Mouse (Mus musculus) kidney, embryonic 16.5 days (tissue): ENCODE data around the gene Treml2. TPM values are rescaled to one million over a fixed set of nuclear protein-coding genes. Genes with fewer than 3 reads are reported as not detected.
"Not testable (repeated sequence)": the region's sequence is repeated elsewhere in the genome, so short reads cannot be mapped to it uniquely, and the experiment has no call there.

Source experiments
- ATAC-seq: fragments of 200-750 bp; cut with Nextera tagmentation; 2 replicates; pipeline ENCODE4 v1.8.0; 2017; ENCODE audit warnings: moderate TSS enrichment; ENCODE audit not compliant: low FRiP score, low TSS enrichment
- H3K27ac ChIP-seq: fragments of 300-500 bp; sonication (generic); 2 replicates; pipeline ENCODE4 v1.5.1; 2014; ENCODE audit warnings: low read length
- H3K27me3 ChIP-seq: fragments of 300-500 bp; sonication (generic); 2 replicates; pipeline ENCODE4 v1.6.1; 2014; ENCODE audit warnings: low read length, control low read depth, mixed read lengths; ENCODE audit not compliant: insufficient read depth
- H3K36me3 ChIP-seq: fragments of 300-500 bp; sonication (generic); 2 replicates; pipeline ENCODE4 v1.6.1; 2014; ENCODE audit warnings: low read length, control low read depth, mixed read lengths; ENCODE audit not compliant: insufficient read depth
- H3K4me1 ChIP-seq: fragments of 300-500 bp; sonication (generic); 2 replicates; pipeline ENCODE4 v1.6.1; 2014; ENCODE audit warnings: low read length, control low read depth, mixed read lengths; ENCODE audit not compliant: insufficient read depth
- H3K4me2 ChIP-seq: fragments of 300-500 bp; sonication (generic); replicated peaks from 2 replicates; pipeline ENCODE4 v1.6.1; 2014; ENCODE audit warnings: low read depth, low read length
- H3K4me3 ChIP-seq: fragments of 300-500 bp; sonication (generic); 2 replicates; pipeline ENCODE4 v1.5.1; 2014; ENCODE audit warnings: mild to moderate bottlenecking, low read length
- H3K9ac ChIP-seq: fragments of 300-500 bp; sonication (generic); replicated peaks from 2 replicates; pipeline ENCODE4 v1.6.1; 2014; ENCODE audit warnings: low read length
- H3K9me3 ChIP-seq: fragments of 300-500 bp; sonication (generic); 2 replicates; pipeline ENCODE4 v1.6.1; 2016; ENCODE audit warnings: low read length, control low read depth
- WGBS: fragments of 180-500 bp; shearing (Covaris S2); extraction: QIAGEN DNeasy Blood & Tissue Kit; methylation state at CpG from one replicate; pipeline ENCODE4 v1.1.7; 2014; 5-methylcytosine and 5-hydroxymethylcytosine counted together
- polyA plus RNA-seq: library from polyadenylated mRNA; unstranded; fragments of >200 nt; fragmentation: Nextera tagmentation; extraction: Ambion mirVana; gene quantifications from 2 replicates; pipeline ENCODE4 v1.2.1, GENCODE M21; 2015

The Treml2 gene
- polyA plus RNA-seq, 1 experiment from 2014 or later = 0.09 TPM

DNA sequence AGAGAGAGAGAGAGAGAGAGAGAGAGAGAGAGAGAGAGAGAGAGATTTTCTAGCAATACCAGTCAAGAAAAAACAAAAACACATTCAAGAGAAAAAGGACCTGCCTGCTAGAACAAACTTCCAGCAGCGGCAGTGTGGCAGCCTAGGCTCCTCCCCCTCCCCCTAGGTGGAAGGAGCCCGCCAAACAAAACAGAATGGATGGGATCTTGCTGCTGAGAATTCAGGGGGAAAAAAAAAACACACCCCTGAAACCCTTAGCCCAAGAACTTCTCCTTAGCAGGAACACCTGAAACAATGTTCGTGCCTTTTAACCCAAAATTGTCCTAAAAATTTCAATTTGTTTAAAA lies 17.6 kb upstream of the Treml2 start:
- H3K27ac ChIP-seq = no peak overlapping the region
- peak overlapping the region; percentile 49 for H3K4me2 ChIP-seq
- no peak for ATAC-seq
- no peaks in the 10 kb centered on the region for H3K36me3 ChIP-seq
- 6% methylated on average over 3 of the region's 3 CpGs for WGBS
- no peaks in the 10 kb centered on the region for H3K27me3 ChIP-seq
- peaks cover 8% of the 10 kb centered on the region; the same call in 1 of the 2 replicates for H3K4me1 ChIP-seq
- H3K9ac ChIP-seq = peak overlapping the region; percentile 17
- H3K4me3 ChIP-seq = peak overlapping the region; percentile 33
- H3K9me3 ChIP-seq = no peaks in the 10 kb centered on the region

GRCm38 (mm10) chr17:48286765-48287164 lies 12.5 kb upstream of the Treml2 start:
- Histone ChIP-seq H3K27ac (no peak overlapping the region), H3K4me3 (no peak overlapping the region), H3K36me3 (no peaks in the 10 kb centered on the region), H3K27me3 (no peaks in the 10 kb centered on the region), H3K4me1 (peaks cover 1% of the 10 kb centered on the region; the same call in 1 of the 2 replicates), H3K9me3 (peaks cover 7% of the 10 kb centered on the region; the same call in 1 of the 2 replicates), H3K4me2 (no peak overlapping the region), H3K9ac (no peak overlapping the region)
- 60% methylated on average over 1 of the region's 1 CpGs for WGBS
- no peak for ATAC-seq

GRCm38 (mm10) chr17:48287276-48287675 lies 12.0 kb upstream of the Treml2 start:
- H3K4me1 ChIP-seq = no peaks in the 10 kb centered on the region
- WGBS = 64% methylated on average over 2 of the region's 2 CpGs
- no peak for ATAC-seq
- H3K27me3 ChIP-seq = no peaks in the 10 kb centered on the region
- H3K4me3 ChIP-seq = no peak overlapping the region
- peaks cover 7% of the 10 kb centered on the region; the same call in 1 of the 2 replicates for H3K9me3 ChIP-seq
- no peaks in the 10 kb centered on the region for H3K36me3 ChIP-seq
- H3K4me2 ChIP-seq = no peak overlapping the region
- no peak overlapping the region for H3K9ac ChIP-seq
- no peak overlapping the region for H3K27ac ChIP-seq

DNA sequence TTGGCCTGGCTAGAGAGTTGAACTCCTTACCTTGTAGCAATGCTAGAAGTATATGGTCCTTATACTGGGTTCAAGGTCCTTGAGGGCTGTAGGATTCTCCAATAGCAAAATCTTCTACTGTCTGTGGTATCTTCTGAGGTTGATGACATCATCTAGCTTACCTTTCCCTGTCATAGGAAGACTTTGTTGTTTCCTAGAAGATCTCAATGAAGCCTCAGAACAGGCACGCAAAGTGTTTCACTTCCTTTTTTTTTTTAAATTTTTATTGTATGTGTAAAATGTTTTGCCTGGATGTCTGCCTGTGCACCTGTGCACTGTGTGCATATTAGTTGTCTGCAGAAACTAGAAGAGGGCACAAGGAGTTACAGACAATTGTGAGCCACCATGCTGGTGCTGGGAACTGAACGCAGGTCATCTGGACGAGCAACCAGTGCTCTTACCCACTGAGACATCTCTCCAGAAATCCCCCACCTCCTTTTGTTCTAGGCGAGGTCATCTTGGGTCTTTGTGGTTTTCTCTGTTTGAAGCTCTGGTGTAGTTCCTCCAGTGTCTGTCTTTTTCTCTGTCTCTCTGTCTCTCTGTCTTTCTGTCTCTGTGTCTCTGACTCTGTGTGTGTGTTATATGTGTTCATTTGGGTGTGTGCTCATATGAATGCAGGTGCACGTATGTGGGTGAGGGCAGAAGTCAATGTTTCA lies 5.7 kb upstream of the Treml2 start:
- Histone ChIP-seq H3K9ac (no peak overlapping the region), H3K27ac (no peak overlapping the region), H3K4me3 (no peak overlapping the region), H3K9me3 (peaks cover 4% of the 10 kb centered on the region; the same call in 1 of the 2 replicates), H3K36me3 (no peaks in the 10 kb centered on the region), H3K27me3 (no peaks in the 10 kb centered on the region), H3K4me2 (no peak overlapping the region), H3K4me1 (no peaks in the 10 kb centered on the region)
- 88% methylated on average over 5 of the region's 5 CpGs for WGBS
- ATAC-seq = no peak

DNA sequence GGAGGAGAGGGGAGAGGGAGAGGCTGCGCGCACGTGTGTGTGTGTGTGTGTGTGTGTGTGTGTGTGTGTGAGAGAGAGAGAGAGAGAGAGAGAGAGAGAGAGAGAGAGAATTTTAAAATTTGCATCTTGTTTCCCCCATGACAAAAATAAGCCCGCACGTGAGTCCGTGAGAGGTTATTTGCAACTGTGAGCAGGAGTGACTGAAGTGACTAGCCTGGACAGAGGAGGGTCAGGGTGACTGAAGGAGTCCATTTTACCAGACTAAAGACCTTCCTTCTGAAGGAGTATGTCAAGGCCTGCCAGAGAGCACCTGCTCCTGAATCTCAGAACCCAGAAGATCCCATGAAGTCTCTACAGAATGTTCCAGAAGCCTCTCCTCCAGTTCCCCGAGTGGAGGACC lies 458 bp downstream of the Treml2 start:
- WGBS = 60% methylated on average over 4 of the region's 7 CpGs
- H3K36me3 ChIP-seq = no peaks in the 10 kb centered on the region
- no peaks in the 10 kb centered on the region for H3K27me3 ChIP-seq

GRCm38 (mm10) chr17:48300199-48300598 lies 901 bp downstream of the Treml2 start:
- ATAC-seq = no peak
- Histone ChIP-seq H3K9me3 (no peaks in the 10 kb centered on the region), H3K4me1 (no peaks in the 10 kb centered on the region), H3K9ac (no peak overlapping the region), H3K27me3 (no peaks in the 10 kb centered on the region), H3K27ac (no peak overlapping the region), H3K4me3 (no peak overlapping the region), H3K4me2 (no peak overlapping the region), H3K36me3 (no peaks in the 10 kb centered on the region)
- WGBS = 70% methylated on average over 7 of the region's 7 CpGs

More for the DNA sequence above, 458 bp downstream of the Treml2 start:
- ATAC-seq = no peak
- Histone ChIP-seq H3K27ac (no peak overlapping the region), H3K9ac (no peak overlapping the region), H3K4me1 (no peaks in the 10 kb centered on the region), H3K4me2 (no peak overlapping the region), H3K4me3 (no peak overlapping the region), H3K9me3 (no peaks in the 10 kb centered on the region)

- no peak overlapping the region for H3K27ac ChIP-seq
- no peak overlapping the region for H3K4me2 ChIP-seq
- H3K4me3 ChIP-seq = no peak overlapping the region
- H3K9me3 ChIP-seq = no peaks in the 10 kb centered on the region
- H3K36me3 ChIP-seq = no peaks in the 10 kb centered on the region
- H3K4me1 ChIP-seq = no peaks in the 10 kb centered on the region
- H3K9ac ChIP-seq = no peak overlapping the region
- ATAC-seq = no peak
- H3K27me3 ChIP-seq = no peaks in the 10 kb centered on the region
- WGBS = 73% methylated on average over 9 of the region's 9 CpGs
Measured at GRCm38 (mm10) chr17:48300861-48301260, 1.6 kb downstream of the Treml2 start.

GRCm38 (mm10) chr17:48301792-48302191 lies 2.5 kb downstream of the Treml2 start:
- no peaks in the 10 kb centered on the region for H3K27me3 ChIP-seq
- no peaks in the 10 kb centered on the region for H3K9me3 ChIP-seq
- H3K9ac ChIP-seq = no peak overlapping the region
- no peaks in the 10 kb centered on the region for H3K36me3 ChIP-seq
- H3K4me3 ChIP-seq = no peak overlapping the region
- ATAC-seq = no peak
- no peak overlapping the region for H3K27ac ChIP-seq
- H3K4me1 ChIP-seq = no peaks in the 10 kb centered on the region
- no peak overlapping the region for H3K4me2 ChIP-seq
- WGBS = 87% methylated on average over 5 of the region's 5 CpGs

DNA sequence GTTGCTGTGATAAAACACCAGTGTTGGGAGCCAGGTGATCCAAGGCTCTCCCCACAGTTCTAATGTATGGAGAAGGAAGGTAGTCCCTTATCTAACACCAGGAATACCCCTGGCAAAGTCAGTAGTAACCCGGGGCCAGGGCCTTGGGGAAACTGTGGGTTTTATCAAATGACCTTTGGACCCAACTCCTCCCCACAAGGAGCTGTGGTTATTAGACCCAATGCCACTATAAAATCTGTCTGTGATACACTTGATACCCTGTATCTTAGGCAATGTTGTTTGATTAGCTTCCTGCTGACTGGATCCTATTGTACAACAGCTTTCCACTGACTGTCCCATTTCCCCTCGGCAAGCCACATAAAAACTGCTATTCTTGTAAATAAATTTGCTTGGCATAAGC lies 12.8 kb downstream of the Treml2 start:
- Histone ChIP-seq H3K9ac (no peak overlapping the region), H3K9me3 (no peaks in the 10 kb centered on the region), H3K27me3 (no peaks in the 10 kb centered on the region), H3K27ac (no peak overlapping the region), H3K4me2 (no peak overlapping the region), H3K36me3 (no peaks in the 10 kb centered on the region), H3K4me3 (no peak overlapping the region), H3K4me1 (no peaks in the 10 kb centered on the region)
- 78% methylated on average over 2 of the region's 2 CpGs for WGBS
- ATAC-seq = no peak

GRCm38 (mm10) chr17:48315905-48316579 lies 16.7 kb downstream of the Treml2 start, which contains the start of gene B430306N03Rik:
Gene B430306N03Rik, plus strand, starts transcription at chr17:48316141.
- H3K4me1 ChIP-seq, H3K4me3 ChIP-seq, H3K27ac ChIP-seq, H3K36me3 ChIP-seq, ATAC-seq, H3K27me3 ChIP-seq, H3K4me2 ChIP-seq, H3K9ac ChIP-seq, H3K9me3 ChIP-seq: not testable (repeated sequence)
- WGBS = 90% methylated on average over 3 of the region's 3 CpGs
